Mouse (Mus musculus) layer of hippocampus, adult 9-11 months (tissue): ENCODE measurements around the gene Nfkbil1.

Experiments used
- DNase-seq: peaks from one replicate; pipeline ENCODE4 v3.0.0; 2022

The Nfkbil1 gene

GRCm38 (mm10) chr17:35235614-35236389 is at the start of gene Nfkbil1:
TSS of gene Nfkbil1 (minus strand) at chr17:35235792.
- DNase-seq: peak; percentile 95

GRCm38 (mm10) chr17:35280276-35280675 is 44.7 kb upstream of the Nfkbil1 start:
- no peak for DNase-seq

- no peak for DNase-seq
Observed at GRCm38 (mm10) chr17:35278957-35279688, 43.5 kb upstream of the Nfkbil1 start.

- no peak for DNase-seq
Observed at GRCm38 (mm10) chr17:35278049-35278448, 42.5 kb upstream of the Nfkbil1 start.

GRCm38 (mm10) chr17:35276304-35276864 is 40.8 kb upstream of the Nfkbil1 start:
- DNase-seq: no peak

- peak; percentile 67 for DNase-seq
Observed at GRCm38 (mm10) chr17:35274770-35275169, 39.2 kb upstream of the Nfkbil1 start.

GRCm38 (mm10) chr17:35272249-35272648 is 36.7 kb upstream of the Nfkbil1 start:
- no peak for DNase-seq

GRCm38 (mm10) chr17:35269653-35270347 is 34.2 kb upstream of the Nfkbil1 start:
- DNase-seq: no peak

GRCm38 (mm10) chr17:35267399-35268086 is 32.0 kb upstream of the Nfkbil1 start:
- no peak for DNase-seq

- DNase-seq: no peak
Observed at GRCm38 (mm10) chr17:35263523-35263883, 27.9 kb upstream of the Nfkbil1 start.

GRCm38 (mm10) chr17:35262664-35263522 is 27.3 kb upstream of the Nfkbil1 start, which contains the start of gene H2-D1:
TSS of gene H2-D1 (plus strand) at chr17:35262730.
- peak; percentile 96 for DNase-seq

GRCm38 (mm10) chr17:35261651-35262050 is 26.1 kb upstream of the Nfkbil1 start:
- no peak for DNase-seq

GRCm38 (mm10) chr17:35259621-35260020 is 24.0 kb upstream of the Nfkbil1 start:
- DNase-seq: no peak

- peak; percentile 77 for DNase-seq
Observed at GRCm38 (mm10) chr17:35258492-35259478, 23.2 kb upstream of the Nfkbil1 start.

- peak; percentile 95 for DNase-seq
Observed at GRCm38 (mm10) chr17:35257824-35258491, 22.4 kb upstream of the Nfkbil1 start.

- DNase-seq: no peak
Observed at GRCm38 (mm10) chr17:35257378-35257777, 21.8 kb upstream of the Nfkbil1 start.

GRCm38 (mm10) chr17:35255704-35256103 is 20.1 kb upstream of the Nfkbil1 start:
- DNase-seq: peak; percentile 2

- peak; percentile 9 for DNase-seq
Observed at GRCm38 (mm10) chr17:35255301-35255700, 19.7 kb upstream of the Nfkbil1 start.

GRCm38 (mm10) chr17:35254241-35255098 is 18.9 kb upstream of the Nfkbil1 start:
- DNase-seq: peak; percentile 24
